Mouse (Mus musculus) right cerebral cortex, postnatal 36 days (tissue): ENCODE measurements around the gene Tulp4.

ENCODE experiments used
- DNase-seq, 2 experiments: peaks; one replicate each; pipeline ENCODE4 v3.0.0; 2022; ENCODE audit warnings: low spot score in 2 of 2, mixed read lengths in 1 of 2

Tulp4 gene

GRCm38 (mm10) chr17:6123776-6124175 is 17.5 kb downstream of the Tulp4 start:
- DNase-seq, result no peak

DNA sequence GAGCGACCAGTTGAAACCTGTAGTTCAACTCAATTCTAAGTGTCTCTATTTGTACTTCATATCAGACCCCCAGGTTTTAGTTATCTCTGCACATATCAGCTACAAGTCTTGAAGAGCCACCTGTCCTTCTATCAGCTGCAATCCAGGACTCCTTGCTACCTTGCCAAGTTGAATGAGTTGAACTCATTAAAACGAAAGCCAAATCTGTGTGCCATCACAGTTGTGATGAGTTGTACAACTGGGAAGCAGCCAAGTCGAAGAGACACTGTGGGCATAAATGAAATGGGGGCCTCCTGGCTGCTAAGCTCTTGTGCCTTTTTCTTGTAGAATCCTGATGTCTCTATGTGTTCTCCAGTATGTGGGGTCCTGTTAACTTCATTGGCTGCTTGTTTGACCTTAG is 19.2 kb downstream of the Tulp4 start:
- DNase-seq, result no peak

GRCm38 (mm10) chr17:6128039-6128438 is 21.8 kb downstream of the Tulp4 start:
- DNase-seq, result no peak

- no peak for DNase-seq
Measured at GRCm38 (mm10) chr17:6129361-6129760, 23.1 kb downstream of the Tulp4 start.

DNA sequence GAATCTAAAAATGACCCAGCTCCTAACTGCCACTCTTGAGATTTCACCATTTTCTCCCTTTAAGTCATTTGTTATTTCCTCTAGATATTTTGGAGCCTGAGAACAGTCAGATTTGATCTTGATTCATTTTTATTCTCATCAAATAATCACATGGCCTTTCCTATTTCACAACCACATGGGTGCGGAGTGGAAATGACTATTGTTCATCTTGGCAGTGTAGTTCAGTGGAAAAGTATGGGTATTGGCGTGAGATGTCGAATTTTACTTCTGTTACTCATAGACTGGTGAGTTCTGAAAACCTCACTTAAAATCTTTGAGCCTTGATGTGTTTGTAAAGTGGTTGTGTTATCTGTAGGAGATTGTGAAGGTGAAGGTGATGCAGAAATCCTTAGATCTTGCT is 24.8 kb downstream of the Tulp4 start:
- no peak for DNase-seq

- no peak for DNase-seq
Measured at GRCm38 (mm10) chr17:6140875-6141274, 34.6 kb downstream of the Tulp4 start.

DNA sequence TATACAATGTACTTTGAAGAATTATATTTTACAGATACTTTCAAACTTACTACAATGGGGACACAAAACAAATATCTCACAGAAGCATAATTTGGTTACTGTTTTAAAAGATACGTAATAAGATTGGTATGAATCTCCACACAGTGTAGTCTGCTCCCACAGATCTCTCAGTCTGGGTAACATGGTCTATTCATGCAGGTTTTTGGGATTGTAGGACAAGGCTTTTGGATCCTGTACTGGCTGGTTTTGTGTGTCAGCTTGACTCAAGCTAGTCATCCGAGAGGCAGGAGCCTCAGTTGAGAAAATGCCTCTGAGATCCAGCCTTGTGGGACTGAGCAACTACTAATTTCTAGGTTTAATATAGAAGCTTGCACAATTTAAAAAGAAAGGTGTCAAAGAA is 35.1 kb downstream of the Tulp4 start:
- DNase-seq, result no peak

DNA sequence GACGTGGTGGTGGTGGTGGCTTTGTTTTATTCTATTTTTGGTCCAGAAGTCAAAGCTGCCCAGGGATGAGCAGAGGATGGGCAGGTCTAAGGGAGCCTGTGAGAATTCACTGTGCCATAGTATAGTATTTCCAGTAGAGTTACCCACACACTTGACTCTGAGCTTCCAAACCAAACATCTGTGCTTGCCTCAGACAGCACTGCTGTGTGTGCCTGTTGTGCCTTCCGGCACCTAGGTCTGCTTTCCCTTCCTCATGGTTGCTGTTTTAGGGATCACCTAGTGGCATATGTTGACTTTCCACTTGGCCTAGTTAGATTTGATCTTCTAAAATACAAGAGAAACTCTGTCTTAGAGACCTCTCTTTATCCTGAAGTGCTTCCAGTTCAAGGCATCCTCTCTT is 39.0 kb downstream of the Tulp4 start:
- no peak for DNase-seq

DNA sequence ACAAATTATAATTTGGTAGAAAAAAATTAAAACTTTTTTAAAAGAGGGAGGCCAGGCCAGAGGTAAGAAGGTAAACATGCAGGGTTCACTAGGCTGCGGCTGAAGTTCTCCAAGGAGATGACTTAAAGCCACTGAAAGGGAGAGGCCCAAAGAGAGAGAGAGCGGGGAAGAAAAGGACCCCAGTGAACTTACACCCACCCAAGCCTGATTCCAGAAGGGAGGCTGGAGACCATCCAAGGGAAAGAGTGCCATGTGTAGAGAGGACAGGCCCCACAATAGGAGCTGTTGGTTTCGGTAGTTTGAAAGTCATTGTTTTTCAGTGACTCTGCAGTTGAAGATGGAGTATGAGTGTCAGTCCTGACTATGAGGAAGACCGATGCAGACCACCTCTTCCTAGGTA is 46.7 kb downstream of the Tulp4 start:
- DNase-seq, result no peak

DNA sequence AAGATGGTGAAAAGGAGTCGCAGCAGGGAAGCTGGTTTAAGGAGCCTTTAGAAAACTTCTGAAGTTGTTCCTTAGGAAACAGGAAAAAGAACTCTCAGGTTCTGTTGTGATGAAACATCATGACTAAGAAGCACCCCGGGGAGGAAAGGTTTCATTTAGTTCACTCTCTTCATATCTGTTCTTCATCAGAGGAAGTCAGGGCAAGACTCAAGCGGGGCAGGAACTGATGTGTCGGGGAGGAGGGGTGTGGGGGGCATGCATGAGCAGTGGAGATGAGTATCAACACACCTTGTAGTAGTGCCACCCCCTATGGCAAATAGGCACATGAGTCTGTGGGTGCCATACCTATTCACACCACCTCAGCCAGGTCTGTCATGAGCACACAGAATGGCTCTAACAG is 47.3 kb downstream of the Tulp4 start:
- DNase-seq, result no peak

DNA sequence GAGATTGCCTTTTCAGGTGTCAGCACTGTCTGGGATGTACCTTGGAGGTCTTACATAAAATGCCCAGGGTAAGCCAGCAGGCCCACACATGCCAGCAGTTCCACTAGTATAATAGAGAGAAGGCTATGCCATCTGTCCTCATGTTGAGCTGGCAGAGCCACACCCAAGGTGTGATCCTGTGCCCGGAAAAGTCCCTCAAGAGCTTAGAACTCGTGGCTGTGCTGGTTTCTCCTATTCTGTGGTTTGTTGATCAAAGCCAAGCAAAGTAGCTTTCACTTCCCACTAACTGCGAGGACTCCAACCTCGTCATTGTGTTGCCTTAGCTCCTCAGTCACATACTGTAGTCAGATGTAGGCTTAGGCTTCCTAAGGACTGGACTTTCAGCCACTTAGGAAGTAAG is 48.1 kb downstream of the Tulp4 start:
- no peak for DNase-seq

DNA sequence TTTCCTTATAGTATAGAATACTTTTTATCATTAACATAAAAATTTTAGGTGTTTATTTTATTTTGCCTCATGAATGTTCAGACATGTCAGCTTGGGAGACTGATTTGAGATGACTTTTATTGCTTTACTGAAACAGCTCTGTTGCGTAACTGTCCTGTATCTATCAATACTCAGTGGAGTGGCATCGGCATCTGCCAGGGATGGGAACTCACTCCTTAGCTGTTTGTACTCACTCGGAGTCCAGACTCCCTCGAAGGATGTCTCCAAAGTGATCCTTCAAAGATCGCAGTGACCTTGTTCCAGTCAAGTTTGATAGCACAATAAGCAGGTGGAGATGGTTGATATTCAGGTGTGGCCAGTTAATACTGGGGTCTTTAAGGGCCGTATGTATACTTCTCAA is 54.3 kb downstream of the Tulp4 start:
- DNase-seq, result no peak

GRCm38 (mm10) chr17:6161916-6162315 is 55.7 kb downstream of the Tulp4 start:
- no peak for DNase-seq

- DNase-seq, result no peak
Measured at GRCm38 (mm10) chr17:6162761-6163160, 56.5 kb downstream of the Tulp4 start.

GRCm38 (mm10) chr17:6164911-6165310 is 58.7 kb downstream of the Tulp4 start:
- no peak for DNase-seq

DNA sequence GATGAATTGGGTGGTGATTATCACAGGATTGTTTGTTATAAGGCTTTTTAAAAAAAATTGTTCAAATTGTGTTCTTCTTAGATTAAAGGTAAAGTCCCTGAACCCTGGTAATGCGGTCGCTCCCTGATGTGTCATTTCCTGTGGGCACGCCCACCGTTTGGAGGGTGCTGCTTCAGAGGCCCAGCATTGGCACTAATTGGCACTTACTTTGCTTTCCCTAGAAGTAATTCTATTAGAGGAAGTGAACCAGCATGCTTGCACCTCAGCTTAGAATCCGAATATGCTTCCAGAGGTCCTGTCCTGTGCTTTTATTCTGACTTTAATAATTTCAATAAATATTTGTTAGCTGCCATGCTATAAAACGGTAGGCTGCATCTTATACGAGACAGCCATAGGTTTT is 66.2 kb downstream of the Tulp4 start:
- no peak for DNase-seq

DNA sequence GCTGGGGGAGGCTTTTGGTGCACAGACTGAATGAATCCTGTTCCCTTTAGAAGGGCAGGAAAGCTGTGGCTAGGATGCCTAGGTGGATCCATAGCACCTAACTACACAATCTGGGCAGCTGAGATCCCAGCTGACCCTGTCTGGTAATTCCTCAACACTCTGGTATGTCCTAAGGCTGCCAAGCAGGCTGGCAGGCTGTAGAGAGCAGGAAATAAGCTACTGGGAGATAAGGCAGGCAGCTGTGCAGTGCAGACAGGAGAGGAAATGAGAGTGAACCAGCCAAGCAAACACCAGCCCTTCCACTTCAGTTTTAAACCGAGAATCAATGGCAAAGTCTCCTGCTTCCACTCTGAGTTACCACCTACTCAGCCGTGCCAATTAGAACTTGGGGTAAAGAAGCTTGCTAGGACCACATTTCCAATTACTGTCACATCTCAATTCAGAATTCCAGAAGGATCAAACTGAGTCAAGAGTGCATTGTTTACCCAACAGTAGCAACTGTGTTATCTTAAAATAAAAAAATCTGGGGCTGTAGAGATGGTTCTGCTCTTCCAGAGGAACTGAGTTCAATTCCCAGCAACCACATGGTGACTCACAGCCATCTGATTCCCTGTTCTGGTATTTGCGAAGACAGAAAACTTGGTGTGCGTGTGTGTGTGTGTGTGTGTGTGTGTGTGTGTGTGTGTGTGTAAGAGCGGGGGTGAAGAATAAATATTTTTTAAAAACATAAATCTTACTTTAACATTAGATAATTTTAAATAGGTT is 66.9 kb downstream of the Tulp4 start:
- DNase-seq, result no peak

- DNase-seq, result no peak
Measured at GRCm38 (mm10) chr17:6174574-6174973, 68.3 kb downstream of the Tulp4 start.

GRCm38 (mm10) chr17:6178564-6179267 is 72.5 kb downstream of the Tulp4 start:
- no peak for DNase-seq

GRCm38 (mm10) chr17:6179389-6179788 is 73.2 kb downstream of the Tulp4 start:
- DNase-seq, result no peak

- peak in 1 of 2 experiments; percentile 34 for DNase-seq
Measured at GRCm38 (mm10) chr17:6180421-6180820, 74.2 kb downstream of the Tulp4 start.

DNA sequence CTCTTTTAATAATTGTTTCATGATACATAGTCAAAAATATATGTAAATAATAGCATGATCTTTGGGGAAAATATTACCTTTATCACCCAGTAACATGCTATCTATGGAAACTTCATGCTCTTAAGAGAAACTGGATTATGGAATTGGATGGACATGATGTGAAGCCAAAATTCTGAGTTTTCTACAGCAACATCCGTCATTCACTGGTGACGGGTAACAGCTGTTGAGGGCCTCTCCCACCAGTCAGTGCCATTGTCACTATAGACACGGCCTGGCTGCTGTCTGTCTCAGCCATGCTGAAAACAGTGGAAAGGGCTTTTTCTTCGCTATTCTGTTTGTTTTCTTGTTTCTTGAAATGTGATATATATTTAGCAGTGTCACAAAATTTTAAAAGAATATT is 76.5 kb downstream of the Tulp4 start:
- DNase-seq, result no peak

GRCm38 (mm10) chr17:6186651-6187050 is 80.4 kb downstream of the Tulp4 start:
- no peak for DNase-seq
